Mouse (Mus musculus) limb, embryonic 15.5 days (tissue): Measurements from ENCODE around the gene Slc39a3. TPM values are rescaled to one million over a fixed set of nuclear protein-coding genes. Genes with fewer than 3 reads are reported as not detected.
"Not testable (repeated sequence)": the region's sequence is repeated elsewhere in the genome, so short reads cannot be mapped to it uniquely, and the experiment has no call there.

Experiments
- ATAC-seq: fragments of 200-750 bp; cut with Nextera tagmentation; 2 replicates; pipeline ENCODE4 v1.8.0; 2017; ENCODE audit warnings: low read depth, moderate TSS enrichment; ENCODE audit not compliant: insufficient number of reproducible peaks, low FRiP score, low TSS enrichment
- H3K27ac ChIP-seq: fragments of 300-500 bp; sonication (generic); 2 replicates; pipeline ENCODE4 v1.5.1; 2015; ENCODE audit warnings: moderate library complexity, mild to moderate bottlenecking, inconsistent platforms
- H3K27me3 ChIP-seq: fragments of 300-500 bp; sonication (generic); 2 replicates; pipeline ENCODE4 v1.6.1; 2015; ENCODE audit warnings: inconsistent platforms
- H3K36me3 ChIP-seq: fragments of 300-500 bp; sonication (generic); 2 replicates; pipeline ENCODE4 v1.6.1; 2015; ENCODE audit warnings: inconsistent platforms
- H3K4me1 ChIP-seq: fragments of 300-500 bp; sonication (generic); 2 replicates; pipeline ENCODE4 v1.6.1; 2015; ENCODE audit warnings: inconsistent platforms
- H3K4me2 ChIP-seq: fragments of 300-500 bp; sonication (generic); 2 replicates; pipeline ENCODE4 v1.6.1; 2015; ENCODE audit warnings: mild to moderate bottlenecking, inconsistent platforms
- H3K4me3 ChIP-seq: fragments of 300-500 bp; sonication (generic); 2 replicates; pipeline ENCODE4 v1.5.1; 2015; ENCODE audit warnings: mild to moderate bottlenecking, inconsistent platforms
- H3K9ac ChIP-seq: fragments of 300-500 bp; sonication (generic); 2 replicates; pipeline ENCODE4 v1.6.1; 2015; ENCODE audit warnings: inconsistent platforms
- H3K9me3 ChIP-seq: fragments of 300-500 bp; sonication (generic); 2 replicates; pipeline ENCODE4 v1.6.1; 2016; ENCODE audit warnings: inconsistent platforms
- WGBS: fragments of 180-500 bp; shearing (Covaris S2); methylation state at CpG from one replicate; pipeline ENCODE4 v1.1.7; 2015; 5-methylcytosine and 5-hydroxymethylcytosine counted together
- polyA plus RNA-seq: library from polyadenylated mRNA; unstranded; fragments of >200 nt; fragmentation: Nextera tagmentation; extraction: Ambion mirVana; gene quantifications from 2 replicates; pipeline ENCODE4 v1.2.1, GENCODE M21; 2015

Slc39a3 gene
- polyA plus RNA-seq, 1 experiment from 2014 or later: 21.8 TPM

GRCm38 (mm10) chr10:81064519-81064918, 27.3 kb upstream of the Slc39a3 start:
- WGBS: 84% methylated on average over 8 of the region's 8 CpGs
- not testable (repeated sequence) for ATAC-seq, H3K9ac ChIP-seq, H3K4me2 ChIP-seq, H3K9me3 ChIP-seq, H3K4me1 ChIP-seq, H3K36me3 ChIP-seq, H3K27me3 ChIP-seq, H3K4me3 ChIP-seq, H3K27ac ChIP-seq

GRCm38 (mm10) chr10:81062710-81063109, 25.5 kb upstream of the Slc39a3 start:
- Histone ChIP-seq H3K9me3 (no peaks in the 10 kb centered on the region), H3K4me2 (no peak overlapping the region), H3K9ac (no peak overlapping the region), H3K4me3 (no peak overlapping the region), H3K27ac (no peak overlapping the region), H3K36me3 (peaks cover 2% of the 10 kb centered on the region; the same call in 1 of the 2 replicates), H3K27me3 (no peaks in the 10 kb centered on the region), H3K4me1 (peaks cover 20% of the 10 kb centered on the region)
- WGBS: 61% methylated on average over 4 of the region's 4 CpGs
- no peak for ATAC-seq

- peaks cover 17% of the 10 kb centered on the region for H3K36me3 ChIP-seq
- H3K4me3 ChIP-seq: peak within 1 kb of the TSS; percentile 67
- H3K9ac ChIP-seq: peak within 1 kb of the TSS; percentile 79
- peak; percentile 92 for ATAC-seq
- peak within 1 kb of the TSS; percentile 78 for H3K4me2 ChIP-seq
- H3K4me1 ChIP-seq: peaks cover 38% of the 10 kb centered on the region
- H3K27ac ChIP-seq: peak within 1 kb of the TSS; percentile 71
- H3K9me3 ChIP-seq: no peaks in the 10 kb centered on the region
- WGBS: under 1% methylated on average over 48 of the region's 48 CpGs
- no peaks in the 10 kb centered on the region for H3K27me3 ChIP-seq
Measured at GRCm38 (mm10) chr10:81059603-81060543, 22.6 kb upstream of the Slc39a3 start, which contains the start of gene Sgta. Gene Sgta, minus strand, starts transcription at chr10:81060181.

- no peak overlapping the region for H3K27ac ChIP-seq
- WGBS: 82% methylated on average over 6 of the region's 6 CpGs
Measured at GRCm38 (mm10) chr10:81058896-81059295, 21.7 kb upstream of the Slc39a3 start.

GRCm38 (mm10) chr10:81057406-81058130, 20.3 kb upstream of the Slc39a3 start:
- no peak overlapping the region for H3K4me3 ChIP-seq
- H3K27me3 ChIP-seq: no peaks in the 10 kb centered on the region
- H3K9ac ChIP-seq: no peak overlapping the region
- peaks cover 29% of the 10 kb centered on the region for H3K36me3 ChIP-seq
- ATAC-seq: no peak
- WGBS: 90% methylated on average over 23 of the region's 23 CpGs
- H3K9me3 ChIP-seq: no peaks in the 10 kb centered on the region
- H3K4me2 ChIP-seq: no peak overlapping the region
- peaks cover 38% of the 10 kb centered on the region for H3K4me1 ChIP-seq
- no peak overlapping the region for H3K27ac ChIP-seq

More at GRCm38 (mm10) chr10:81058896-81059295, 21.7 kb upstream of the Slc39a3 start:
- Histone ChIP-seq H3K9me3 (no peaks in the 10 kb centered on the region), H3K27me3 (no peaks in the 10 kb centered on the region), H3K4me2 (peak overlapping the region; percentile 78), H3K4me3 (peak overlapping the region; percentile 67), H3K4me1 (peaks cover 38% of the 10 kb centered on the region), H3K36me3 (peaks cover 21% of the 10 kb centered on the region), H3K9ac (0 out of 2 replicates have a peak overlapping the region, but pooled peaks have one; percentile 18)
- ATAC-seq: no peak

- H3K27ac ChIP-seq, H3K9me3 ChIP-seq, H3K27me3 ChIP-seq, H3K4me3 ChIP-seq, ATAC-seq, H3K4me2 ChIP-seq: not testable (repeated sequence)
- H3K36me3 ChIP-seq: peaks cover 46% of the 10 kb centered on the region
- H3K9ac ChIP-seq: 0 out of 2 replicates have a peak overlapping the region, but pooled peaks have one; percentile 10
- 77% methylated on average over 11 of the region's 11 CpGs for WGBS
- H3K4me1 ChIP-seq: peaks cover 38% of the 10 kb centered on the region
Measured at GRCm38 (mm10) chr10:81055802-81056340, 18.6 kb upstream of the Slc39a3 start.

- peaks cover 38% of the 10 kb centered on the region for H3K4me1 ChIP-seq
- no peak for ATAC-seq
- H3K9ac ChIP-seq: no peak overlapping the region
- peaks cover 53% of the 10 kb centered on the region for H3K36me3 ChIP-seq
- no peaks in the 10 kb centered on the region for H3K27me3 ChIP-seq
- no peak overlapping the region for H3K4me3 ChIP-seq
- WGBS: 86% methylated on average over 6 of the region's 6 CpGs
- no peak overlapping the region for H3K4me2 ChIP-seq
- no peak overlapping the region for H3K27ac ChIP-seq
- H3K9me3 ChIP-seq: no peaks in the 10 kb centered on the region
Measured at GRCm38 (mm10) chr10:81055169-81055568, 17.9 kb upstream of the Slc39a3 start.

- no peak for ATAC-seq
- H3K27me3 ChIP-seq: no peaks in the 10 kb centered on the region
- H3K9ac ChIP-seq: no peak overlapping the region
- no peak overlapping the region for H3K4me2 ChIP-seq
- WGBS: 89% methylated on average over 5 of the region's 5 CpGs
- no peak overlapping the region for H3K4me3 ChIP-seq
- peaks cover 17% of the 10 kb centered on the region for H3K4me1 ChIP-seq
- H3K27ac ChIP-seq: no peak overlapping the region
- peaks cover 76% of the 10 kb centered on the region for H3K36me3 ChIP-seq
- no peaks in the 10 kb centered on the region for H3K9me3 ChIP-seq
Measured at GRCm38 (mm10) chr10:81052577-81052976, 15.4 kb upstream of the Slc39a3 start.

- peaks cover 5% of the 10 kb centered on the region; the same call in 1 of the 2 replicates for H3K4me1 ChIP-seq
- no peak overlapping the region for H3K4me2 ChIP-seq
- no peak for ATAC-seq
- no peak overlapping the region for H3K4me3 ChIP-seq
- 95% methylated on average over 6 of the region's 6 CpGs for WGBS
- peaks cover 85% of the 10 kb centered on the region for H3K36me3 ChIP-seq
- no peaks in the 10 kb centered on the region for H3K27me3 ChIP-seq
- no peak overlapping the region for H3K9ac ChIP-seq
- no peaks in the 10 kb centered on the region for H3K9me3 ChIP-seq
- no peak overlapping the region for H3K27ac ChIP-seq
Measured at GRCm38 (mm10) chr10:81051133-81051532, 13.9 kb upstream of the Slc39a3 start.

GRCm38 (mm10) chr10:81050645-81051044, 13.4 kb upstream of the Slc39a3 start:
- Histone ChIP-seq H3K4me1 (peaks cover 5% of the 10 kb centered on the region; the same call in 1 of the 2 replicates), H3K36me3 (peaks cover 89% of the 10 kb centered on the region), H3K27ac (no peak overlapping the region), H3K9me3 (no peaks in the 10 kb centered on the region), H3K4me3 (no peak overlapping the region), H3K4me2 (no peak overlapping the region), H3K27me3 (no peaks in the 10 kb centered on the region), H3K9ac (no peak overlapping the region)
- no peak for ATAC-seq
- 94% methylated on average over 4 of the region's 4 CpGs for WGBS

GRCm38 (mm10) chr10:81045246-81045645, 8.0 kb upstream of the Slc39a3 start:
- WGBS: 90% methylated on average over 14 of the region's 14 CpGs
- H3K27me3 ChIP-seq, ATAC-seq, H3K9ac ChIP-seq, H3K9me3 ChIP-seq, H3K27ac ChIP-seq, H3K4me2 ChIP-seq, H3K4me1 ChIP-seq, H3K4me3 ChIP-seq: not testable (repeated sequence)
- H3K36me3 ChIP-seq: peaks cover 77% of the 10 kb centered on the region
